Mouse (Mus musculus) lung, postnatal 10 days (tissue): ENCODE data around the gene Rsph9.

Experiments
- DNase-seq: peaks from one replicate; pipeline ENCODE4 v3.0.0; 2021

The Rsph9 gene

DNA sequence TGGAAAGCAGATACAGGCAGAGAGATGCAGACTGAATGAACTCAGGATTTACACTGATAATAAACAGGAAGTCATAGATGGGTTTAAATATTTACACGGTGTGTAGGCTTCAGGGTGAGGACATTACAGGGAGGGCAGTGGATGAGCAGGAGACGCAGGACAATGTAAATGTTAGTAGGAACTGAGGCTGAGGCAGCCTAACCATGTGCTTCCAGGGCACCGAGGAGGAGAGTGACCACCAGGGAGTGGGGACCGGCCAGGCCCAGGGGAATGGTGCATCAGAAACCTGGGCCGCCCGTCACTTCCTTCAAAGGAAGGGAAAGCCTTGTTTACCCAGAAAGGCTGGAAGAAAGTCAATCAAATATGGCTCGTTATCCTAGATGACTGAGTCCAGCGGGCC lies 45.5 kb downstream of the Rsph9 start:
- DNase-seq, result peak; percentile 67

DNA sequence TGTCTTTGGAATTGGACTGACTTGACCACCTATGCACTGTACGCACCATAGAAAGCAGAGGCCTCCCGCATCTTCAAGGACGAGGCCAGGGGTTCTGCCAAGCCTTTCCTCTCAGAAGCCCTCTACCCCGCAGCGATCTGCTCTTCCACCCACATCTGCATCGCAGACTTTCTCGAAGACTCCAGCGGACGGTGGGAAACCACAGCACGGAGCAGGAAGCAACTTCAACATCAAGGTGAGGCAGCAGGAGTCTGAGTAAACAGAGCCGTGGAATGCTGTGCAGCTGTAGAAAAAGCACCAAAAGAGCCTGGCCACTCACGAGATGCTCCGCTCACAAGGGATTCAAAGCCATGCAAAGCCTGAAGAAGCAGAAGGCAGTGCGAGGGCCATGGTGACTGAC lies 52.1 kb downstream of the Rsph9 start:
- DNase-seq, result no peak

DNA sequence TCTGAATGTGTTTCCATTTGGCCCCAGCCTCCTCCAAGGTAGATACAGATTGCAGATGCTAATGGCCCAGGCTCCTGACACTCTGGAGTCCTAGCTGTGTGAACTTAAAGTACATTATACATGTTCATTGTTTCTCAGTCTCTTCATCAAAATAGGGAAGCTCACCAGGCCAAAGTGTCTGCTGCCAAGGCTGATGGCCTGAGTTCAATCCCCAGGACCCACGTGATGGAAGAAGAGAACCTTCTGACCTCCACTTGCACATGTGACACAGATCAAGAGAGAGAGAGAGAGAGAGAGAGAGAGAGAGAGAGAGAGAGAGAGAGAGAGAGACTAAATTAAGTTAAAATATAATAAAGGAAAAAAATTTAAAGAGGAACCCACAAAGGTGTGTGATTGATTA lies 52.7 kb downstream of the Rsph9 start:
- no peak for DNase-seq

DNA sequence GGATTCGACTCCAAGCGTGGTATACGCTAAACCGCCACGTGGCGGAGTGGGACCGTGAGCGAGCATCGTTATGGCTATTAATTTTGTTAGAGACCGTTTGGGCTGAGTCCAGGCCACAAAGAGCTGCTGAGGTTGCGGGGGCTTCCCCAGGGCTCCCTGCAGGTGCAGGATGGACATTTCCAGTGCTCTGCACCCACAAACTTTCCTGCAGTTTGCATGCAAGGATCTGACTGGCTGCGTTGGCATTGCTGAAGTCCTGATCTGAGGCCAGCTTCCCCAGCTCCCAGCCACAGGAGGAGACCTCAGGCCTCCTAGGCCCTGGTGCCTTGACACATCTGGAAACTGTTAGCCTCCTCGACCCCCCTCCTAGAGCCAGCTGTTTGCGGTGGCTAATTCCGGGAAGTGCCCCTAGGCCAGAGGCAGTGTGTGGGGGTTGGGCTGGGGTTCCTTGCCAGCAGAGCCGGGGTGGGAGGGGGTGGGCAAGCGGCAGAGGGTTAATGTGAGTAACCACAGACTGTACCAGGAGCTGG lies 57.6 kb downstream of the Rsph9 start:
- DNase-seq, result peak; percentile 56

DNA sequence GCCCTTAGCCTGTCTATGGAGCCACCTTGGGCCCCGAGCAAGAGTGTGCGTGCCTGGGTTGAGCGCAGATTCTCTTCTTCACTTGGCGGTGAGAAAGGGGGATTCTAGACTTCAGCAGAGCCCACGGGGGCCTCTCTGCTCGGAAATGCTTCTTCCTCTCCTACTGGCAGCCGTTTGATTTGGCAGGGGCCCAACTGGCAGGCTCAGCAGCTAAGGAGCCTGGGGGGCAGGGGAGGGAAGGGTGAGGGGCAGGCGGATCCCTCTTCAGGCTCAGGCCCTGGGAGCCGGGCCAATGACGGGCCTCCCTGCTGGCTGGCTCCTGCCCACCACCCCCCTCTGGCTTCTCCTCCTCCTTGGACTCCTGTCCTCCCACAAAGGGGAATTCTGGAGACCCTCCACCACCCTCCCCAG lies 59.9 kb downstream of the Rsph9 start:
- peak; percentile 98 for DNase-seq

DNA sequence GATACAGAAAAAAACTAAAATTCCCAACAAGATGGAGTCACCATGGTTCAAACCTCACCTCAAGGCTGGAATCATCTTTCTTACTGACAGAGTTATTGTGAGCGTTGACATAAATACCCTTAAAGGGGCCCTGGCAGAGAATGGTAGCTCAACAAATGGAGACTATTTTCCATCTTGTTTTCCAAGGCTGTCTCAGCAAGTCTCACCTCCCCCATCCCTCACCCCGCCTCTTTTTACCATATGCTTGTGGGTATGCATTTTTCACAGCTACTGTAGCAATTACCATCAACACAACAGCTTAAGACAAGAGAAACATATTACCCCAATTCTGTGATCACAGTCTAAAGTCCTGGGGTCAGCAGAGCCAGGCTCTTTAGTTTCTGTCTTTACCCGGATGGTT lies 60.6 kb downstream of the Rsph9 start:
- no peak for DNase-seq

DNA sequence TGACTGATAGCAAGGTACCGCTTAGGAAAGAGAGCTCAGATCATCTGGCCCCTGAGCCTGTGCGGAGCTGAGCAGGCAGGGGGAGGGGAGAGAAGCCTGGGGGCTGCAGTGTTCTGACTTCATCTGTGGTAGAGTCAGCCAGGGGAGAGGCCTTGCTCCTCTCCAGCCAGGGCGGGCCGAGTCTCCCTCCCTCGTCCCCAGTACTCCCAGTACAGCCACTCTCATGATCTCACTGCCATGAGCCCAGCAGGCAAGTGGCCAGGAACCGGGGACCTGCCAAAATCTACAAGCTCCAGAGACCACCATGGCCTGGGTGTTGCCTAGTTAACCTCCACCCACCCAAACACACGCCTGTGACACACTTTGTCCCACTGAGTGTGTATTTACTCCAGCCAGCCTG lies 62.4 kb downstream of the Rsph9 start:
- DNase-seq, result peak; percentile 68

DNA sequence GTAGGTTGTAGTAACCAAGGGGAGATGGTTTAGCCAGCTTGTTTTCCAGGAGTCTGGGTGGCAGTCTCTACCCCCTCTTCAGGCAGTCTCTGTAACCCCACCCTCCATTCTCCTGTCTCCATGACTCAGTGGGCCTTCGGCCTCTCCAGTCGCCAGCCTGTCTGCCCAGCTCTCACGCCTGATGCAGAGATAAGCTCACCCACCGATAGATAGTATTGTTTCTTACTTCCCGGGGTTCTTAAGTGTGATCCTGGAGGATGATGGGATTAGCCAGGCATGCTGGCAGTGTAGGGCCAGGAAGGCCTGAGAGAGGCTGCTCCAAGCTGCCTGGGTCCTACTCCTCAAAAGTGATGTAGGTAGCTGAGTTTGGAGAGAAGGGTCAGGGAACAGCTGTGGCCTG lies 63.0 kb downstream of the Rsph9 start:
- DNase-seq, result peak; percentile 54

DNA sequence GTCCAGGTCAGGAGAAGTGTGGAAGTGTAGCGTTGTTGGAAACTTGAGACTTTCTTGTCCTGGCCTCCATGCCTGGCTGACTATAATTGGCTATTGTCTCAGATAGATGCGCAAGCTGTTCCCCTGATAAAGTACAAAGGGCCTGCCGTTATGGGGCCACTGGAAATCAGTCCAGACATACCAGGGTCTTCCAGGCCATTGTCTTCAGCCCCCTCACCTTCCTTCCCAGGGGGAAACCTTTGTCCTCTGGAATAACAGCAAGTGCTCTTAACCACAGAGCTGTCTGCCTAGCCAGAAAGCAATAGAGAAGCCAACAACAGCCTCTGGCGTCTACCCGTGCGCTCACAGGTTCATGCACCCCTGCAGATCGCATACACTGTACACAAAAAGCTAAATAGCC lies 63.6 kb downstream of the Rsph9 start:
- DNase-seq, result no peak

DNA sequence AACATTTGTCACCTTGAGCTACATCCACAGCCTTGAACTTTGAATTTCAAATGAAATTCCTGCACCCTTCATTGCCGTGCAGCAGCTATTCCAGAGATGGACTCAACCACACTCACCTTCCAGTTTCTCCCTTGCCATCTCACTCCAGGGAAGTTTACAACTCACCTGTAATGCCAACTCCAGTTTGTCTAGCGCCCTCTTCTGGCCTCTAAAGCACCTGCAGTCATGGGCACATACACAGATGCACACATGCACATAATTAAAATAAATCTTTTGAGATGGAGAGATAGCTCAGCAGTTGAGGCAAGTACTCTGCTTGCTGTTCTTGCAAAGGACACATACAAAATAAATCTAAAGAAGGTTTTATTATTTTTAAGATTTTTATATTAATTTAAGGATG lies 65.0 kb downstream of the Rsph9 start:
- no peak for DNase-seq

DNA sequence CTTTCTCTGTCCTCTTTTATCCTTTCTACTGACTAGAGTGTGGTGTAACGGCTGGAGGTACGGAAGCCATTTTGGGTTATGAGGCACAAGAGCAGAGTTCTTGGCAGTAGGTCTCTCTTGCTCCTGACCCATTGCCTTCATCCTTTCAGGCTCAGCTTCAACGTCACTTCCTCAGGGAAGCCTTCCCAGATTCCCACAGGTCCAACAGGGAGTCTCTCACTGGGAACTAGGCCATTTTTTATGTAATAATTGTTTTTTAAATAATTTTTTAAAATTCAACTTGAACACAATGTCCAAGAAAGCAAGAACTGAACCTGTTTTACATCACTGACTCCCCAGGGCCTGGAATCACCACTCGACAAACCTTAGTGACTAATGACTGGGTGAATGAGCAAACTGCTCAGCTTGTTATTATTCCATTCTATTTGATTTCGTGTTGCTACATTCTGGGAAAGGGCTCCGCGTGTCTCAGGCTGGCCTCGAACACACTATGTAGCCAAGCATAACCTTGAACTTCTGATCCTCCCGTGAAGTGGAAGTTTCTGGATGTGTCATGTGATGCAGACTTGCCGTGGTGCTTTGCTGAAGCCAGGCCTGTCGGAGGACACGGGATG lies 66.0 kb downstream of the Rsph9 start:
- DNase-seq, result no peak

DNA sequence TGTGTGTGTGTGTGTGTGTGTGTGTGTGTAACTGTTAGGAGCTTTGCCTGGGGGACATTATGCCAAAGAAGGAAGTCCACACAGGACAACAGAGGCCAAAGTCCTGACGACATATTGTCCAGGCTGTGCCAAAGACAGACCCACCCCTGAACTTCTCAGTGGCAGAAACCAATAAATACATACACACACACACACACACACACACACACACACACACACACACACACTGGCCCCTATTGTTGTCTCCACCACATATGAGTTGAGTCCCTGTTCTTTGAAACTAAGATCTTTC lies 67.8 kb downstream of the Rsph9 start:
- DNase-seq, result peak; percentile 67

DNA sequence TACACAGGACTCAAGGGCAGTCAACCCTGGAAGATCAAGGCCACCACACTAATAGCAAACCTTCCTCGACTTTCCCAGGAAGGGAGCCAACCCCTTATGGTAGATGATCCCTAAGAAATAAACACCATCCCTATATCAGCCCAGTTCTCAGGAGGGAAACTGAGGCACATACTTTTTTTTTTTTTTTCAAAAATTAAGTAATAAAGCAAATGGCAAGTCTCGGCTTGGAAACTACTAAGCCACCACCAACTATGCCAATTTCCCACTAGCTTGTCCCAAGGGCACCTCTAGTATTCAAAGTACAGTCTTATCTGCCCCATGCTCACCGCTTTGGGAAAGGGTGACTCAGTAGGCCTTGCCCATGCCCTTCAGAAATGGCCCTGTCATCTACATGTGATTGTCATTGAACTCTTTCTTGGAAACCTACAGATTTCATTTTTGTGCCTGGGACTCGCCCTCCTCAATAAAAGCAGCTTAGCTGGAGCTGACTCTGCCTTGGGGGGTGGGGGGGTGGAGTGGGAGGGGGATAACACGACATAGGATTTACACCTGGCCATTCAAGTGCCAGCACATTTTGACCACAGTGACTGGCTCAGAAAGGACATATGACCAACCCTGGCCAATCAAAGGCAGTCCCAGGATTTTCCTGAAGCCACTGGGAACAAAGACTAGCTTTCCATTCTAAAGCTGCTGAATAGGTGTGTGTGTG lies 68.3 kb downstream of the Rsph9 start:
- no peak for DNase-seq

DNA sequence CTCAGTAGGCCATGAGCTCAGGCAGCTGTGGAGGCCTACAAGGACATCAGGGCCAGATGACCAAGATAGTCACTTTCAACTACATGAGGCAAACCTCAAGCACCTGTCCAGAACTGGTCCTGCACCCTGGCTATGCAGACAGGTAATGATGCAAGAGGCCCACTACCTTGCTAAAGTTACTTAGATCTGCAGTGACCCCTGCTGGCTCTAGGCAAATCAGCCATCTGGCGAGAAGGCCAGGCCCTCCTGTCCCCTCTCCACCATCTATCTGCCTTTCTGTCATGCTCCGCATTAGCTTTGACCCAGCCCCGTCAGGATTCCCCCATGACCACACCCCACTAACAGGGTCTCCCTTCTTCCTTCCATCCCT lies 68.9 kb downstream of the Rsph9 start:
- peak; percentile 78 for DNase-seq

DNA sequence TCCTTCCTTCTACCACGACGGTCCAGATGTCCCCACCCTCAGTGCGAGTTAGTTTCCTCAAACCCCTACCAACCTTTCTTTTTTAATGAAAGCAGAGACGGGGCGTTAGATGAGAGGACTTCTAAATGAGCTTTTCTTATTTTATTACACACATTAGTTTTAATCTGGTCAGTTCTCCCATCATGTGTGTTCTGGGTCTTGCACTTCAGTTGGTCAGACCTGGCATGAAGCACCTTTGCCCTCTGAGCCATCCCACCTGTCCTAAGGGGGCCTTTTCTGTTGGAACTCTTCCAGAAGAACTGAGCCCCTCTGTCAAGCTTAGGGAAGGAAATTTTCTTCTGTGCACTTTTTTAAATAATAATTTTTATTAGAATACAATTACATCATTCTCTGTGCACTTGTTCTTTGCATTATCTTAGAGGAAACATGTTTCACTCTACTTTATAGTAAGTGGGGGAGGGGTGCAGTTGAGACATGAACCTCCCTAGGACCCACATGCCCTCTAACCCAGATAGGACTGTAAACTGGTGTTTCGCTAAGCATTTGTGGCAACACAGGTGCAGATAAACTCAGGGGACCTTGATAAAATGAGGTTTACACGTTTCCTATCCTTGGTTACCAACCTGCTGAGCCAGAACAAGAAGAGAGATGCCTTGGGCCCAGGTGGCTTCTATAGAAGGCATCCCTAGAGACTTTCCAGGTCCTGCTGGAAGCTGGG lies 69.5 kb downstream of the Rsph9 start:
- DNase-seq, result no peak

DNA sequence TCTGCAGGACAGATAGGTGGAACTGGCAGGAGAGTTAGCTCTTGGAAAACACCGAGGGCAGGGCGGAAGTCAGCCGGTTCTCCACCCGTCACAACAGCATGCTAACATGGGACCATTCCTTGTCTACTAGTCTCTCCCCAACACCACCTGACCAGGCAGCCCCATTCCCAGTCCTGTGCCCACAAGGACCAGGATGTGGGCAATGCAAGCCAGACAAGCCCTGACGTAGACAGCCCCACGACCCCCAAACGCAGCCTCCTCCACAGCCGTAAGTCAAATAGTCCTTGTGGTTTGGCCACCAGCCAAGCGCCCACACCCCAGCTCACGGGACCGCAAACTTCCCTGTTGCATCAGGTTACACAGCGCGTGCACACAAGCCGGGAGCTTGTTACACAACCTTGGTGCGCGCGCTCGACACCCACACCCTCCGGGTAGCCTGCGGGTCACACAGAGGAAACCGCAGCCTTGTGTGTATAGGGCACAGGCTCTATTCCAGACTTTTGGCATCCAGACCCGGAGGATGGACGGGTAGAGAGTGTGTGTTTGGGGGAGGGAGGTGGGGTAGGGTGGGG lies 70.2 kb downstream of the Rsph9 start:
- peak; percentile 92 for DNase-seq
